Mouse (Mus musculus): ENCODE measurements around the gene Ptpn21. TPM values are rescaled to one million over a fixed set of nuclear protein-coding genes. Genes with fewer than 3 reads are reported as not detected.

Ptpn21 gene
- 9.1 and 10.4 TPM in 2 replicates for total RNA-seq (2012; rRNA removed)

DNA sequence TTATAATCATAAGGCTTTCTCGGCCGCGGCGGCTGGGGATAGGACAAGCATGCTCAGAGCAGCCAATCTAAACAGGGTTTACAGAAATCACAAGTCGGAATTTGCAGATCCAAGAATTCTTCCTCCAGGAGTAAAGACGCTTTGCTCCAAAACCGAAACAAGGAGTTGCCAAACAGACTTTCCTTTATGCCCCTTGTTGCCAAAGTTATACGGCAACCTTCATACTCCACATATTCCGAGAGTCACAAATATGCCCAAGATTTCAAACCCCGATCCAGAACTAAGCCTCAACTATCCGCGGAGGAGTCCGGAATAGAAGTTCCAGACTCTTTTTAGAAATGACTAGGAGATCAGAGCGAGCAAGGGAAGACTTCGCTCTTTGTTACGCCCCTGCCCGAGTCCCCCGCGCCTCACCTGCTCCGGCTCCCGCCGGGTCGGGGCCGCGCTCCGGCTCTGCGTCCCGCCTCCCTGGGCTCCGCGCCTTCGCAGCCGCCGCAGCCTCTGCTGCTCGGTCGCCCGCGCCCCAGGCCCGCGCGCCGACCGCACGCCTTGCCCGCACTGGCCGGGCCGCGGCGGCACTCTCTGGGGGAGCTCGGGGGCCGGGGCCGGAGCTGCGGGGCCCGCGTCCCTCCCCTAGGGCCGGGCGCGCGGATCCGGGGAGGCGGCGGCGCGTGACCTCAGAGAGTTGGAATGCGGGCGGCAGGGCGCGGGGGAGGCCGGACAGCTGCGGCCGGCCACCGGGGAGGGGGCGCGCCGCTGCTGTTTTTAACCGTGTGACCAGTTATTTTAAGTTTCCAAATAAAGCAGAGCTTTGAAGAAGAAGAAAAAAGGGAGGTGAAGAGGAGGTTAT, at the start of gene Ptpn21:
TSS of gene Ptpn21 (minus strand) at position 455 of the 850 bp plus-strand sequence.
- Histone ChIP-seq H3K36me3 (ENCODE audit: control insufficient read depth, insufficient read depth, low read length, poor library complexity, severe bottlenecking) (no peaks in the 10 kb centered on the region), H3K27ac (ENCODE audit: insufficient read depth, low read depth, low read length, poor library complexity, severe bottlenecking) (no peak within 1 kb of the TSS), H3K9me3 (ENCODE audit: control insufficient read depth, insufficient read depth, low read depth, low read length) (no peaks in the 10 kb centered on the region), H3K4me1 (ENCODE audit: control insufficient read depth in 2 of 2, insufficient read depth in 2 of 2, low read length in 2 of 2, poor library complexity in 1 of 2) (peaks cover 5 to 6% of the 10 kb centered on the region in 2 experiments; a peak in 3 of 4 replicates), H3K4me3 (ENCODE audit: insufficient read depth in 1 of 2, low read depth in 1 of 2, low read length in 2 of 2, poor library complexity in 1 of 2, severe bottlenecking in 1 of 2) (peak within 1 kb of the TSS; percentile 83 to 90), H3K9ac (ENCODE audit: insufficient read depth, low read depth, low read length, poor library complexity, severe bottlenecking) (peak within 1 kb of the TSS; percentile 94)
- in situ Hi-C loops (cut with MboI; ENCODE audit: low sequenced_read_pairs in 2 of 2, unreplicated experiment in 2 of 2): no loop called here
- DNase-seq (ENCODE audit: low read depth, low spot score): peak; percentile 40
- no peak for TF ChIP-seq ZC3H11A (IDR thresholded peaks at IDR 0.05; ENCODE audit: borderline replicate concordance, low read depth, low read length)
- TF ChIP-seq CHD2 (IDR thresholded peaks at IDR 0.05; ENCODE audit: low read depth, low read length): no peak
- TF ChIP-seq HCFC1 (IDR thresholded peaks at IDR 0.05; ENCODE audit: borderline replicate concordance, insufficient read depth, low read length): no peak
- TF ChIP-seq ZNF384 (IDR thresholded peaks at IDR 0.05; ENCODE audit: low read depth, low read length): no peak
- no peak for TF ChIP-seq MAFK (IDR thresholded peaks at IDR 0.05; ENCODE audit: insufficient read depth, low read depth, low read length)

DNA sequence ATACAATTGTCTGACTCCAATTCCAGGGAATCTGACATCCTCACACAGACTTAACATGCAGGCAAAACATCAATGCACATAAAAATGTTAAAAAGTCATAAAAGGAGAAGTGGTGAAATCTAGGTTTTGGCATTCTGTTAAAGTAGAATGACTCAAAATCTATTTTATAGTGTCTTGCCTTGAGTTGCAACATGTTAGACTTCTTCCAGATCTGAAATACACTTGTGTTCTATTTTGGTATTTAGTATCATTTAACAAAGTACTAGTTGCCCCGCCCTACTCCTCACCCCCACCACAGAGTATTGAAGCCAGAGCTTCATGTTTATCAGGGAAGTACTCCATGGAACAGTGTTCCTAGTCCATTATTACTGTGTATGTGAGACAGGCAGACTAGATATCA, 47.0 kb upstream of the Ptpn21 start:
- DNase-seq (ENCODE audit: low read depth, low spot score): no peak
- Histone ChIP-seq H3K9ac (ENCODE audit: insufficient read depth, low read depth, low read length, poor library complexity, severe bottlenecking) (no peak overlapping the region), H3K4me1 (ENCODE audit: control insufficient read depth in 2 of 2, insufficient read depth in 2 of 2, low read length in 2 of 2, poor library complexity in 1 of 2) (no peaks in the 10 kb centered on the region), H3K27ac (ENCODE audit: insufficient read depth, low read depth, low read length, poor library complexity, severe bottlenecking) (no peak overlapping the region), H3K9me3 (ENCODE audit: control insufficient read depth, insufficient read depth, low read depth, low read length) (no peaks in the 10 kb centered on the region), H3K4me3 (ENCODE audit: insufficient read depth in 1 of 2, low read depth in 1 of 2, low read length in 2 of 2, poor library complexity in 1 of 2, severe bottlenecking in 1 of 2) (no peak overlapping the region), H3K36me3 (ENCODE audit: control insufficient read depth, insufficient read depth, low read length, poor library complexity, severe bottlenecking) (peaks cover 24% of the 10 kb centered on the region)
- no peak for TF ChIP-seq CHD2 (IDR thresholded peaks at IDR 0.05; ENCODE audit: low read depth, low read length)
- no peak for TF ChIP-seq ZNF384 (IDR thresholded peaks at IDR 0.05; ENCODE audit: low read depth, low read length)
- TF ChIP-seq ZC3H11A (IDR thresholded peaks at IDR 0.05; ENCODE audit: borderline replicate concordance, low read depth, low read length): no peak
- no peak for TF ChIP-seq MAFK (IDR thresholded peaks at IDR 0.05; ENCODE audit: insufficient read depth, low read depth, low read length)
- TF ChIP-seq HCFC1 (IDR thresholded peaks at IDR 0.05; ENCODE audit: borderline replicate concordance, insufficient read depth, low read length): no peak
- in situ Hi-C loops (cut with MboI; ENCODE audit: low sequenced_read_pairs in 2 of 2, unreplicated experiment in 2 of 2): no loop called here

DNA sequence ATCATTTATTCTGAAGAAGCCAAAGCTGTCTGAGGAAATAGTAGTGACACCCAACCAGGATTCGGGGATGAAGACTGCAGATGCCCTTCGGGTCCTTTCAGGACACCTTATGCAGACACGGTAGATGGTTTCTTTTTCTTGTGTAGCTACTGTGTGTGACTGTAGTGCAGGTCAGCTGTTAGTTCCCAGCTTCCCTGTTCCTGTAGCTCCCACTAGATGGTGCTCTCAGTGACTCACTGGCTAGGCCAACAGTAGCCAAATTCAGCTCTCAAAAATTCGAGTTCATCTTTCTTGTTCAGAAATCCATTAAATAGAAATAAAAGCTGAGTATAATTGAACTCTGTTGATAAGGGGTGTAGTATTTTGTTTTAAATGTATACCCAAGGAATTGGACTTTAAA, 41.9 kb upstream of the Ptpn21 start:
- H3K27ac ChIP-seq (ENCODE audit: insufficient read depth, low read depth, low read length, poor library complexity, severe bottlenecking): no peak overlapping the region
- DNase-seq (ENCODE audit: low read depth, low spot score): peak; percentile 24
- peaks cover 25% of the 10 kb centered on the region for H3K36me3 ChIP-seq (ENCODE audit: control insufficient read depth, insufficient read depth, low read length, poor library complexity, severe bottlenecking)
- no peak overlapping the region for H3K9ac ChIP-seq (ENCODE audit: insufficient read depth, low read depth, low read length, poor library complexity, severe bottlenecking)
- H3K9me3 ChIP-seq (ENCODE audit: control insufficient read depth, insufficient read depth, low read depth, low read length): no peaks in the 10 kb centered on the region
- TF ChIP-seq MAFK (IDR thresholded peaks at IDR 0.05; ENCODE audit: insufficient read depth, low read depth, low read length) (no peak), HCFC1 (IDR thresholded peaks at IDR 0.05; ENCODE audit: borderline replicate concordance, insufficient read depth, low read length) (no peak), ZNF384 (IDR thresholded peaks at IDR 0.05; ENCODE audit: low read depth, low read length) (no peak), ZC3H11A (IDR thresholded peaks at IDR 0.05; ENCODE audit: borderline replicate concordance, low read depth, low read length) (no peak), CHD2 (IDR thresholded peaks at IDR 0.05; ENCODE audit: low read depth, low read length) (no peak)
- peaks cover 0 to 3% of the 10 kb centered on the region in 2 experiments; a peak in 1 of 4 replicates for H3K4me1 ChIP-seq (ENCODE audit: control insufficient read depth in 2 of 2, insufficient read depth in 2 of 2, low read length in 2 of 2, poor library complexity in 1 of 2)
- in situ Hi-C loops (cut with MboI; ENCODE audit: low sequenced_read_pairs in 2 of 2, unreplicated experiment in 2 of 2): no loop called here
- H3K4me3 ChIP-seq (ENCODE audit: insufficient read depth in 1 of 2, low read depth in 1 of 2, low read length in 2 of 2, poor library complexity in 1 of 2, severe bottlenecking in 1 of 2): no peak overlapping the region

DNA sequence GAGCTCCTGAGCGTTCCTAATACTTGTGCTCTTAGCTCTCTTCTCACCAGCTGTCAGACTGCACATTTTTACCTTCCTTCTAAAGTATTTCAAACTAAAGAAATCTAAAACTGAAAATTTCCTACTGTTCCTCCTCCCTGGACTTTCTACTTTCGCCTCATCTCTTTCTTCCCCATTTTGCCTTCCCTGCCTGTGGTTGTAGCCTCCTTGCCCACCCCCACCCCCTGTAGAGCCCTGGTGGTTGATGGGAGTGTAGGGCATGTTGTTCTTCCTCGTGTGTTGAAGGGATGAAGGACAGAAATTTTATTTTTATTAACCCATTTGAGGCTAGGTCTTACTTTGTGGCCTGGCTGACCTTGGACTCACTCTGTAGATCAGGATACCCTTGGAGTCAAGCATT, 40.3 kb upstream of the Ptpn21 start:
- no peak for TF ChIP-seq HCFC1 (IDR thresholded peaks at IDR 0.05; ENCODE audit: borderline replicate concordance, insufficient read depth, low read length)
- no peak for TF ChIP-seq CHD2 (IDR thresholded peaks at IDR 0.05; ENCODE audit: low read depth, low read length)
- TF ChIP-seq ZC3H11A (IDR thresholded peaks at IDR 0.05; ENCODE audit: borderline replicate concordance, low read depth, low read length): no peak
- no peak for TF ChIP-seq ZNF384 (IDR thresholded peaks at IDR 0.05; ENCODE audit: low read depth, low read length)
- no peak for TF ChIP-seq MAFK (IDR thresholded peaks at IDR 0.05; ENCODE audit: insufficient read depth, low read depth, low read length)
- H3K27ac ChIP-seq (ENCODE audit: insufficient read depth, low read depth, low read length, poor library complexity, severe bottlenecking): no peak overlapping the region
- in situ Hi-C loops (cut with MboI; ENCODE audit: low sequenced_read_pairs in 2 of 2, unreplicated experiment in 2 of 2): no loop called here
- H3K4me3 ChIP-seq (ENCODE audit: insufficient read depth in 1 of 2, low read depth in 1 of 2, low read length in 2 of 2, poor library complexity in 1 of 2, severe bottlenecking in 1 of 2): no peak overlapping the region
- peaks cover 25% of the 10 kb centered on the region for H3K36me3 ChIP-seq (ENCODE audit: control insufficient read depth, insufficient read depth, low read length, poor library complexity, severe bottlenecking)
- no peak for DNase-seq (ENCODE audit: low read depth, low spot score)
- H3K9ac ChIP-seq (ENCODE audit: insufficient read depth, low read depth, low read length, poor library complexity, severe bottlenecking): no peak overlapping the region
- H3K4me1 ChIP-seq (ENCODE audit: control insufficient read depth in 2 of 2, insufficient read depth in 2 of 2, low read length in 2 of 2, poor library complexity in 1 of 2): peaks cover 0 to 3% of the 10 kb centered on the region in 2 experiments; a peak in 1 of 4 replicates
- no peaks in the 10 kb centered on the region for H3K9me3 ChIP-seq (ENCODE audit: control insufficient read depth, insufficient read depth, low read depth, low read length)
